Mouse (Mus musculus): ENCODE data around the gene Nup153. TPM values are rescaled to one million over a fixed set of nuclear protein-coding genes. Genes with fewer than 3 reads are reported as not detected.

Gene Nup153
- polyA plus RNA-seq, 1 experiment from 2014 or later = 7.0 TPM

DNA sequence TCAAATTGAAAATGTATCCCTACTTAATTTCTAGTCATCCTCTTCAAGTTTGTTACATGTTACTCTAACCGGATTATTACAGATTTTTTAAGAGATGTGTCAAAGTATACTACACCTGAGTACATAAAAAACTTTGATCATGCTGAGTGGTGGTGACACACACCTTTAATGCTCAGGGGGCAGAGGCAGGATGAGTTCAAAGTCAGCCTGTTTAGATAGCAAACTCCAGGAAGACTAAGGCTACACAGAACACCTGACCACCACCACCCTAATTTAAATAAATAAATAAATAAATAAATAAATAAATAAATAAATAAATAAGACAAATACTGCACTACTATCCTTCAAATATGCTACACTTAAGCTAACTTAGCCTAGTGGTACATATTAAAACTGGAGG, 31.8 kb downstream of the Nup153 start:
- H3K27me3 ChIP-seq (ENCODE audit: control insufficient read depth, insufficient read depth, low read length) = no peaks in the 10 kb centered on the region
- no peaks in the 10 kb centered on the region for H3K9me3 ChIP-seq (ENCODE audit: control insufficient read depth, low read length)
- DNase-seq (ENCODE audit: low spot score) = no peak
- H3K9ac ChIP-seq (ENCODE audit: low read length) = no peak overlapping the region
- H3K36me3 ChIP-seq (ENCODE audit: control insufficient read depth, insufficient read depth, low read length) = 0 out of 2 replicates have a peak, but pooled peaks cover 8% of the 10 kb centered on the region
- H3K4me2 ChIP-seq (replicated peaks; ENCODE audit: low read depth) = no peak overlapping the region
- no peaks in the 10 kb centered on the region for H3K4me1 ChIP-seq (replicated peaks; ENCODE audit: control insufficient read depth, insufficient read depth)
- no peak overlapping the region for H3K4me3 ChIP-seq (ENCODE audit: low read depth, low read length)
- WGBS = 86% methylated on average over 1 of the region's 1 CpGs
- no peak for TF ChIP-seq CTCF (IDR thresholded peaks at IDR 0.05; ENCODE audit: low read depth)
- no peak for TF ChIP-seq EP300 (optimal IDR thresholded peaks at IDR 0.05)
- ATAC-seq (ENCODE audit: low FRiP score, low TSS enrichment) = no peak
- no peak overlapping the region for H3K27ac ChIP-seq (replicated peaks)

DNA sequence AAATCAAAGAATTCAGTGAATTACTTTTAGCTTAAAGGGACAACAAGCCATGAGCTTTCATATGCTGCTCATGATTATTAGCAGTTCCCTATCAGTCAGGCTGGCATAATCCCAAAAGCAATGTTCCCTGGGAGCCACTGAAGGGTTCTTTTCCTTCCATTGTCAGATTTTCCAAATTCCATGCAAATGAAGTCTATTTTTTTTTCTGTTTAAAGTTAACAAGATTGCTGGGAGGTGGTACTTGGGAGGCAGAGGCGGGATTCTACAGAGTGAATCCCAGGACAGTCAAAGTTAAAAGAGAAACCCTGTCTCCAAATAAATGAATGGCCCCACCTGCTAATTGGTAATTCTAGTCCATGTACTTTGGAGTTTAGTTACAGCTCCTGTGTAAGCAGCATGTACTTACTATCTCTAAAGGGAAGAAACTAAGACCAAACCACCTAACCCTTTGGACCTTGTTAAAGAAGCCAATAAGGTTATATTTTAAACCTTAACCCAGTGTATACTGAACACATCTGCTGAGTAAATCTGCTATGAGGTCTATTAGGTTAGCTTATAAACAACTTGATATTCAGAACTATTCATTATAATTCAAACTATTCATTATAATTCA, 32.3 kb downstream of the Nup153 start:
- DNase-seq (ENCODE audit: low spot score) = no peak
- Histone ChIP-seq H3K27ac (replicated peaks) (no peak overlapping the region), H3K27me3 (ENCODE audit: control insufficient read depth, insufficient read depth, low read length) (no peaks in the 10 kb centered on the region), H3K9me3 (ENCODE audit: control insufficient read depth, low read length) (no peaks in the 10 kb centered on the region), H3K9ac (ENCODE audit: low read length) (no peak overlapping the region), H3K4me1 (replicated peaks; ENCODE audit: control insufficient read depth, insufficient read depth) (no peaks in the 10 kb centered on the region), H3K4me2 (replicated peaks; ENCODE audit: low read depth) (no peak overlapping the region), H3K4me3 (ENCODE audit: low read depth, low read length) (no peak overlapping the region), H3K36me3 (ENCODE audit: control insufficient read depth, insufficient read depth, low read length) (0 out of 2 replicates have a peak, but pooled peaks cover 8% of the 10 kb centered on the region)
- no peak for TF ChIP-seq CTCF (IDR thresholded peaks at IDR 0.05; ENCODE audit: low read depth)
- no peak for TF ChIP-seq EP300 (optimal IDR thresholded peaks at IDR 0.05)
- ATAC-seq (ENCODE audit: low FRiP score, low TSS enrichment) = no peak
- WGBS = 81% methylated on average over 1 of the region's 1 CpGs

DNA sequence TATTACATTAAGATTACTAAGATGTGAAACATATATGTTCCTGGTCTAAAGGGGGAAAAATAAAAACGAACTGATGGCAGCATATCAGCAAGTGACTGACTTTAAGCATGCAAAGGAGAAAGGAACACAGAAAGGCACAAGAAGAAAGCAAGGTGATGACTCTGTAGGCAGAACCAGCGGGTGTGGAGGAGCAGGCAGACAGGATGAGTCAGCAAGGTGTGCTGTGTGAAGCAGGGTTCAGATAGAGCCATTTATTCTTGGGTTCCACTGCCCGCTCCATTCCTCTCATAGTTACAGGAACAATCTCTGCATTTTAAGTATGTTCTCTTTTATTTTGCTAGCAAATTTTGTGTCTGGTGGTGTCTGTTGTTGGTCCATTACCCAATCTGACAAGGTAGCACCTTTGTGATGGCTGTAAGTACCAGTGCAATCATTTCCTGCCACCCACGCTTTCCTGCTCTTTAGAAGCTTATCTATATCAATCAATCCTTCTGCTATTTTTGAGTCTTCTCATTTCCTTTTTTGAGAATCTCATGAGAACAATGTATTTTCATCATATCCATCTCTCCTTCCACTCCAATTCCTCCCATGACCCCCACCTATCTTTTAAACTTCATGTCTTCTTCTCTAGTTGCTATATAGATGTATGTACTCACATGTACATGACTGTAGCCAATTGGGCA, 37.0 kb downstream of the Nup153 start:
- no peak for TF ChIP-seq CTCF (IDR thresholded peaks at IDR 0.05; ENCODE audit: low read depth)
- TF ChIP-seq EP300 (optimal IDR thresholded peaks at IDR 0.05) = no peak
- Histone ChIP-seq H3K27ac (replicated peaks) (no peak overlapping the region; the same call in 1 of the 2 replicates), H3K4me1 (replicated peaks; ENCODE audit: control insufficient read depth, insufficient read depth) (no peaks in the 10 kb centered on the region), H3K4me2 (replicated peaks; ENCODE audit: low read depth) (no peak overlapping the region), H3K9ac (ENCODE audit: low read length) (no peak overlapping the region), H3K36me3 (ENCODE audit: control insufficient read depth, insufficient read depth, low read length) (0 out of 2 replicates have a peak, but pooled peaks cover 10% of the 10 kb centered on the region), H3K27me3 (ENCODE audit: control insufficient read depth, insufficient read depth, low read length) (no peaks in the 10 kb centered on the region), H3K9me3 (ENCODE audit: control insufficient read depth, low read length) (no peaks in the 10 kb centered on the region), H3K4me3 (ENCODE audit: low read depth, low read length) (no peak overlapping the region)
- DNase-seq (ENCODE audit: low spot score) = no peak
- no peak for ATAC-seq (ENCODE audit: low FRiP score, low TSS enrichment)
- WGBS = 69% methylated on average over 4 of the region's 4 CpGs

- H3K4me2 ChIP-seq (replicated peaks; ENCODE audit: low read depth) = no peak overlapping the region
- peaks cover 4% of the 10 kb centered on the region; the same call in 1 of the 2 replicates for H3K36me3 ChIP-seq (ENCODE audit: control insufficient read depth, insufficient read depth, low read length)
- H3K4me3 ChIP-seq (ENCODE audit: low read depth, low read length) = no peak overlapping the region
- H3K4me1 ChIP-seq (replicated peaks; ENCODE audit: control insufficient read depth, insufficient read depth) = no peaks in the 10 kb centered on the region
- ATAC-seq (ENCODE audit: low FRiP score, low TSS enrichment) = peak; percentile 54; the same call in 1 of the 2 replicates
- WGBS = 56% methylated on average over 1 of the region's 1 CpGs
- no peak overlapping the region for H3K9ac ChIP-seq (ENCODE audit: low read length)
- H3K27me3 ChIP-seq (ENCODE audit: control insufficient read depth, insufficient read depth, low read length) = no peaks in the 10 kb centered on the region
- H3K27ac ChIP-seq (replicated peaks) = no peak overlapping the region
- TF ChIP-seq EP300 (optimal IDR thresholded peaks at IDR 0.05) = no peak
- DNase-seq (ENCODE audit: low spot score) = no peak
- H3K9me3 ChIP-seq (ENCODE audit: control insufficient read depth, low read length) = no peaks in the 10 kb centered on the region
These were observed 44.4 kb downstream of the Nup153 start for GRCm38 (mm10) chr13:46683370-46683769.

DNA sequence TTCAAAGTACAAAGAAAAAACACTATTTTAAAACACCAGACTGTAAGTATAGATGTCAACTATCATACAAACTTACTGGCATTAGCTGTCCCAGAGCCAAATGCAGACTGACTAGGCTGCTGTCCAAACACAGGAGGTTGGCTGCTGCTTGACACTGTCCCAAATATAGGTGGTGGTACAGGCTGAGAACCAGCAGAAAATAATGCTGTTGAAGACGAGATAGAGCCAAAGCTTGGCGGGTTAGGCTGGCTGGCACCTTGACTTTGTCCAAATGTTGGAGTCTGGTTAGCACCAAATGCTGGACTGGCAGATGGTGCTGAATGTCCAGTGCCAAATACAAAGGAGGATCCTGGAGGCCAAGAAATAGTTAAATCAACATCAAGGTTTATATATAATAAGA, 44.8 kb downstream of the Nup153 start:
- H3K36me3 ChIP-seq (ENCODE audit: control insufficient read depth, insufficient read depth, low read length) = peaks cover 7% of the 10 kb centered on the region

DNA sequence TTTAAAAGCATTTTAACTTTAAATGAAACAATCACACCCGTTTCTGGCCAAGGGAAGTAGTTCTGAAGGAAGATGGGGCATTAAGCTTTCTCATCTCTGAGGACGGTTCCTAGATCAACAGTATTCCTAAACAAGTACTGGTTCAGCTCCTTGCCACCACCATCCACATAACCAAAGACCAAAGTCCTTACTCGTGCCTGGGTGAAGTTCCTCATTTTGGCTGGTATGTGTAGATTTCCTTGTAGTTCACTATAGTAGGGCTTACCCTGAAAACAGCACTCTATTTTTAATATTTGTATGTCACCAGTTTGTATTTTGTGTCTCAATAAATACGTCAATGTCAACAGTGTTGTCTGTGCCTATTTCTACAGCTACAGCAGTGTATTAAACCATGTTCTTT, 50.0 kb downstream of the Nup153 start:
- Histone ChIP-seq H3K4me2 (replicated peaks; ENCODE audit: low read depth) (no peak overlapping the region), H3K4me3 (ENCODE audit: low read depth, low read length) (no peak overlapping the region), H3K27me3 (ENCODE audit: control insufficient read depth, insufficient read depth, low read length) (no peaks in the 10 kb centered on the region), H3K9me3 (ENCODE audit: control insufficient read depth, low read length) (no peaks in the 10 kb centered on the region), H3K36me3 (ENCODE audit: control insufficient read depth, insufficient read depth, low read length) (peaks cover 6% of the 10 kb centered on the region), H3K4me1 (replicated peaks; ENCODE audit: control insufficient read depth, insufficient read depth) (no peaks in the 10 kb centered on the region), H3K9ac (ENCODE audit: low read length) (no peak overlapping the region), H3K27ac (replicated peaks) (no peak overlapping the region)
- DNase-seq (ENCODE audit: low spot score) (no peak), ATAC-seq (ENCODE audit: low FRiP score, low TSS enrichment) (no peak)
- TF ChIP-seq EP300 (optimal IDR thresholded peaks at IDR 0.05) (no peak), CTCF (IDR thresholded peaks at IDR 0.05; ENCODE audit: low read depth) (no peak)
- WGBS = 82% methylated on average over 4 of the region's 4 CpGs

More for the DNA sequence above, 44.8 kb downstream of the Nup153 start:
- ATAC-seq (ENCODE audit: low FRiP score, low TSS enrichment) (no peak), DNase-seq (ENCODE audit: low spot score) (no peak)
- Histone ChIP-seq H3K4me3 (ENCODE audit: low read depth, low read length) (no peak overlapping the region), H3K27me3 (ENCODE audit: control insufficient read depth, insufficient read depth, low read length) (no peaks in the 10 kb centered on the region), H3K9ac (ENCODE audit: low read length) (no peak overlapping the region), H3K9me3 (ENCODE audit: control insufficient read depth, low read length) (no peaks in the 10 kb centered on the region), H3K27ac (replicated peaks) (no peak overlapping the region), H3K4me2 (replicated peaks; ENCODE audit: low read depth) (no peak overlapping the region), H3K4me1 (replicated peaks; ENCODE audit: control insufficient read depth, insufficient read depth) (no peaks in the 10 kb centered on the region)
- 73% methylated on average over 2 of the region's 2 CpGs for WGBS
- TF ChIP-seq EP300 (optimal IDR thresholded peaks at IDR 0.05) (no peak), CTCF (IDR thresholded peaks at IDR 0.05; ENCODE audit: low read depth) (no peak)
